Mouse (Mus musculus) thymus, adult 2 months (tissue): ENCODE data around the gene Dmxl2.

Experiments
- CTCF ChIP-seq: fragments of 200-500 bp; IDR thresholded peaks from 2 replicates; pipeline ENCODE4 v1.5.1; 2012; ENCODE audit warnings: mild to moderate bottlenecking, control low read depth, low read length, moderate library complexity, borderline replicate concordance; ENCODE audit not compliant: control insufficient read depth, poor library complexity, insufficient read depth; ENCODE audit errors: extremely low read depth
- POLR2A ChIP-seq: fragments of 200-500 bp; IDR thresholded peaks from 2 replicates; pipeline ENCODE4 v1.6.1; 2012; ENCODE audit warnings: mild to moderate bottlenecking, low read length, control low read depth, moderate library complexity; ENCODE audit not compliant: control insufficient read depth, poor library complexity, insufficient read depth; ENCODE audit errors: extremely low read depth

GRCm38 (mm10) chr9:54544954-54545315, 43.5 kb upstream of the Dmxl2 start:
- no peak for TF ChIP-seq CTCF
- no peak for TF ChIP-seq POLR2A
